Mouse (Mus musculus) frontal cortex, postnatal 10 days (tissue): ENCODE measurements around the gene Gm20388.
A peak's percentile ranks its signal among the peaks of the same experiment; 100 is the strongest.
"Not testable (repeated sequence)": the region's sequence is repeated elsewhere in the genome, so short reads cannot be mapped to it uniquely, and the experiment has no call there.

Experiments used
- DNase-seq, 2 experiments: peaks; one replicate each; pipeline ENCODE4 v3.0.0; 2022; ENCODE audit warnings: low spot score in 2 of 2, mixed read lengths in 1 of 2

Gene Gm20388

GRCm38 (mm10) chr8:123410788-123411187 is 3500.1 kb downstream of the Gm20388 start:
- DNase-seq = no peak

DNA sequence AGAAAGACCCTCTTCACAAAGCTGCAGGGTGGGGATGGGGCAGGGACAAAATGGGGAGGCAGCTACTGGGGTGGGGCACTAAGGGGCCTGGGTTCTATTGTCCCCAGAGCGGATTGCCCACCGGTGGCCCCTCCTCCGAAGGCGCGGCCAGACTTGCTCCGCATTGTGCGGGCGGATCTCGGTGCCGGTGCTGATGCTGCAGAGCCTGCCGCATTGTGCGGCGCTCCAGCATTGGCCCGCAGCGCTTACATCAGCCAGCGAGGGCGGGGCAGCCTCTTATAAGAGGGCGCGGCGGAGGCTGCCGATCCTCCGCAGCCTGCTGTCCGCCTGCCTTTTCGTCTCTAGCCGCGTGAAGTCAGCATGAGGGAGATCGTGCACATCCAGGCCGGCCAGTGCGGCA is 3500.6 kb downstream of the Gm20388 start, which contains the start of gene Tubb3:
Gene Tubb3, plus strand, starts transcription at position 179 of the 400 bp plus-strand sequence.
- peak; percentile 87 to 88 for DNase-seq

GRCm38 (mm10) chr8:123411781-123412327 is 3501.2 kb downstream of the Gm20388 start:
- peak in 1 of 2 experiments; percentile 49 for DNase-seq

DNA sequence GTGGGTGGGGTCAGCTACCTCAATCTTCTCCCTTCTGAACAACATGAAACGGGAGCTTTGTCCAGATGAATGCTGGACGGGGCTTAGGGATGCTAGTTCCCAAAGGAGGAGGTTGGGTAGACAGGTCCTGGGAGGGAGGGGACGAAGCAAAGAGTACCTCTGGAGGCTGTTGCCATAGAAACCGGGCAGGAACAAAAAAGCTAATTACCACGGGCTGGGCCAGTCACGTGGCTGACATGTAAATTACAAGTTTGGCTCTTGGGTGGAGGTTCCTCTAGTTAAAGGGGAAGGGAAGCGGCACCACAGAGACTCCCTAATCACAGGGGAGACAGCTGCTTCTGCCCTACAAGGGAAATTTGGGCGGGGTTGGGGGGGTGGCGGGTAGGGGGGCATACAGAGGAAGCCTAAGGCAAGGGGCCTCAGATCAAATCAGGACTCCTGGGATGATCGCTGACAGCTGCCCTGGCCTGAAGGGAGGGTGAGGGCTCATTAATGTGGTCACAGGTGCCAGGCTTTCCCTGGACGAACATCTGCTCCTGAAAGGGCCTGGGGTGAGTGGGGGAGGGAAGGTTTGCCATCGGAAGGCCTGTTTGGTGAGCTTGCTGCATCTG is 3502.0 kb downstream of the Gm20388 start:
- peak; percentile 75 to 87 for DNase-seq

GRCm38 (mm10) chr8:123414255-123414654 is 3503.6 kb downstream of the Gm20388 start:
- DNase-seq = no peak

DNA sequence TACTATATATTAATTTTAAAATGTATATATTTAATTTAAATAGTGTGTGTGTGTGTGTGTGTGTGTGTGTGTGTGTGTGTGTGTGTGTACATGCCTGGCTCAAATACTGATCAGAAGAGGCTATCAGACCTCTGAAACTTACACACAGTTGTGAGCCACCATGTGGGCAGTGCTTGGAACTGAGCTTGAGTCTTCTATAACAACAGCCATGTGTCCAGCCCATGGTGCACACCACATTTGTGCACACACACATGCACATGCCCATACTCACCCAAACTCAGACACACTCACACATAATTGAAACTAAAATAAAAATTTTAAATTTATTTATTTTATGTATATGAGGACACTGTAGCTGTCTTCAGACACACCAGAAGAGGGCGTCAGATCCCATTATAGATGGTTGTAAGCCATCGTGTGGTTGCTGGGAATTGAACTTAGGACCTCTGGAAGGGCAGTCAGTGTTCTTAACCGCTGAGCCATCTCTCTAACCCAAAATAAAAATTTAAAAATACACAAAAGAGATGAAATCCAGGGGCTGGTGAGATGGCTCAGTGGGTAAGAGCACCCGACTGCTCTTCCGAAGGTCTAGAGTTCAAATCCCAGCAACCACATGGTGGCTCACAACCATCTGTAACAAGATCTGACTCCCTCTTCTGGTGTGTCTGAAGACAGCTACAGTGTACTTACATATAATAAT is 3504.5 kb downstream of the Gm20388 start:
- DNase-seq = not testable (repeated sequence)

DNA sequence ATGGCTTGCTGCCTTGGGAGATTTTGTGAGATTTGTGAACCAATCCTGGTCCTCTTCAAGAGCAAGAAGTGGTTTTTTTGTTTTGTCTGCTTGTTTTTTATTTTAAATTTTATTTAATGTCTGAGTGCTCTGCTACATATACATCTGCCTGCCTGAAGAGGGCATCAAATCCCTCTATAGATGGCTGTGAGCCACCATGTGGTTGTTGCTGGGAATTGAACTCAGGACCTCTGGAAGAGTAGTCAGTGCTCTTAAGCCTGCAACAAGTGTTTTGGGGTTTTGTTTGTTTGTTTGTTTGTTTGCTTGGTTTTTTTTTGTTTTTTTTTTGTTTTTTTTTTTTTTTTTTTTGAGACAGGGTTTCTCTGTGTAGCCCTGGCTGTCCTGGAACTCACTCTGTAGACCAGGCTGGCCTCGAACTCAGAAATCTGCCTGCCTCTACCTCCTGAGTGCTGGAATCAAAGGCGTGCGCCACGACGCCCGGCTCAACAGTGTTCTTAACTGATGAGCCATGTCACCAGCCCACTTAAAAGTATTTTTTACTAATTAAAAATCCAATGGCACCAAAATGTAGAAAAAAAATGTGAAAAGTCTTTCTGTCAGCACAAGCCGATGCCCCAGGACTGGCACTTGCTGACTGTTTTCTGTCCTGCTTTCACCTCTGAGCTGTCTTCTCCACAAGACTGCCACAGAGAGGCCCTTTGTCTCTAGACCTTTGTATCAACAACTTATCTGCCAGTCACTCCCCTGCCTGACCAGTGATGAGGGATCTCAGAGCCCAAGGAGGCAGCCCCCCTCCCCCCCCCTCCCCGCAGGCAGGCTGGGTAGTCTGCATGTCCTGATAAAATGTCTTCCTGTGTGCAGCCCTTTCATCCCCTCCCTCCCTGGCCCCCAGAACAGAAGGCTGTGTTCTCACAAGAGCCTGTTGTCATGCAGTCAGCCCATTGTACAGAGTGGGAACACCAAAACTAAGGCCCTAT is 3505.6 kb downstream of the Gm20388 start:
- no peak for DNase-seq

GRCm38 (mm10) chr8:123416944-123417555 is 3506.4 kb downstream of the Gm20388 start:
- no peak for DNase-seq

- no peak for DNase-seq
These were observed 3509.1 kb downstream of the Gm20388 start for GRCm38 (mm10) chr8:123419711-123420110.

DNA sequence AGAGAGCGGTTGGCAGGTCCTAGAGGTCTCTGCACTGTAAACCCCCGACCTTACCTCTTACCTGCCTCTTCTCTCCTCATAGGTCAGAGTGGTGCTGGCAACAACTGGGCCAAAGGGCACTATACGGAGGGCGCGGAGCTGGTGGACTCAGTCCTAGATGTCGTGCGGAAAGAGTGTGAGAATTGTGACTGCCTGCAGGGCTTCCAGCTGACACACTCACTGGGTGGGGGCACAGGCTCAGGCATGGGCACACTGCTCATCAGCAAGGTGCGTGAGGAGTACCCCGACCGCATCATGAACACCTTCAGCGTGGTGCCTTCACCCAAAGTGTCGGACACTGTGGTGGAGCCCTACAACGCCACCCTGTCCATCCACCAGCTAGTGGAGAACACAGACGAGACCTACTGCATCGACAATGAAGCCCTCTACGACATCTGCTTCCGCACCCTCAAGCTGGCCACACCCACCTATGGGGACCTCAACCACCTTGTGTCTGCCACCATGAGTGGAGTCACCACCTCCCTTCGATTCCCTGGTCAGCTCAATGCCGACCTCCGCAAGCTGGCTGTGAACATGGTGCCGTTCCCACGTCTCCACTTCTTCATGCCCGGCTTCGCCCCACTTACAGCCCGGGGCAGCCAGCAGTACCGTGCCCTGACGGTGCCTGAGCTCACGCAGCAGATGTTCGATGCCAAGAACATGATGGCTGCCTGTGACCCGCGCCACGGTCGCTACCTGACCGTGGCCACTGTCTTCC is 3510.1 kb downstream of the Gm20388 start:
- no peak for DNase-seq

- DNase-seq = no peak
These were observed 3510.7 kb downstream of the Gm20388 start for GRCm38 (mm10) chr8:123421325-123421724.

- DNase-seq = peak in 1 of 2 experiments; percentile 65
These were observed 3511.6 kb downstream of the Gm20388 start for GRCm38 (mm10) chr8:123422056-123422780.

- DNase-seq = no peak
These were observed 3512.1 kb downstream of the Gm20388 start for GRCm38 (mm10) chr8:123422781-123423159.

DNA sequence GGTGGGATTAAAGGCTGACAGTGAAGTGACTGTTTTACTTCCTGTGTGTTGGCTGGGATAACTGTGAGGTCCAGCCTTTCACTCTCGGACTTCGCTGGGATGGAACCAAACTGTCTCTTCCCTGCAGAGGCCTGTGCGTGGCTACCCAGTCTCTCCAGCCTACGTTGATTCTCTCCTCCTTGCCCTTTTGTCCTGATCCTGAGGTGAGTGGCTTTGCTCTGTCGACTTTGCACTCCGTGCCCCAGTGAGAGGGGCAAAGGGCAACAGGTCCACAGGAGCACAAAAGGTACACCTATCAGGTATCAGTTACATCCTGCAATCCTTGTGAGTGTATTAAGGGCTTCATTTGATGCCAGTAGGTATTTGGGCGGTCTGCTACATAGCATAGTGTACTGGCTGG is 3512.8 kb downstream of the Gm20388 start, which contains the start of gene Def8:
Gene Def8, plus strand, starts transcription at position 87 of the 400 bp plus-strand sequence.
- DNase-seq = no peak

DNA sequence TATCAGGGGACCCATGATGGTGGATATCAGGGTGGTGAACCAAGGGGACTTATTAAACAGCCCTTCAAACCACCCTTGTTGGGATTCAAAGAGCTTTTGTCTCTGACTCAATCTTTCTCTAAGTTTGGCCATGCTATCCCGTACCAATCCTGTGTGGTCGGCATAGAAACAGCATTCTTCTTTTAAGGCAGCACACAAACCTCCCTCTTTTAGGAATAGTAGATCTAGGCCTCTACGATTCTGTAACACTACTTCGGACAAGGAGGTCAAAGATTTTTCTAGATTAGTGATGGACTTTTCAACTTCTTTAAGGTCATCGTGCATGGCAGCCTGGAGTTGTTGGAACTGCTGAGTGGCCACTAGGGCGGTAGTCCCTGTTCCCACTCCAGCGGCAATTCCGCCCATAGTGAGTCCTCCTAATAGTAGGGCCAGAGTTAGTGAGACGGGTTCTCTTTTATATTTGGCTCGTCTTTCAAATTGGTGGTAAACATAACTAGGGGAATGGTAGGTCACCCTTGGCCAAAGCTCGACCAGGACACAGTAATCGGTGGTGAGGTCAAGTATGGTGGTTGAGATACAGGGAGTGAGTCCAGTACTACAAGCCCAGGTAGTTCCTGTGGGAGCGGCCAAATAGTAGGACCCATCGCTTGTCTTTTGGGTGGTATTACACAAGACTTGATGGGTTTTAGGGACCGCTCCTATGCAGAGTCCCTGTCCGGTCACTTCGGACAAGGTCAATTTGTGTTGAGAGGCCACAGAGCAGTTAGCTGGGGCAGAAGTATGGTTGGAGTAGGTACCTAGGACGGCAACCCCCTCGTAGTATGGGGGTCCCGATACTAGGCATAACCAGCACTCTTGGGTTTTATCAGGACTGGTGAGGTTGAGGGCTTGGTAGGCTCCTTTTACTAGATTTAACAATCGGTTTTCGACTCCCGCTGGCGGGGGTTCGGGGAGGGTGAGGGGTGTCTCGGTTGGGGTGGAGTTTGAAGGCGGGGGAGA is 3516.2 kb downstream of the Gm20388 start:
- DNase-seq = no peak

DNA sequence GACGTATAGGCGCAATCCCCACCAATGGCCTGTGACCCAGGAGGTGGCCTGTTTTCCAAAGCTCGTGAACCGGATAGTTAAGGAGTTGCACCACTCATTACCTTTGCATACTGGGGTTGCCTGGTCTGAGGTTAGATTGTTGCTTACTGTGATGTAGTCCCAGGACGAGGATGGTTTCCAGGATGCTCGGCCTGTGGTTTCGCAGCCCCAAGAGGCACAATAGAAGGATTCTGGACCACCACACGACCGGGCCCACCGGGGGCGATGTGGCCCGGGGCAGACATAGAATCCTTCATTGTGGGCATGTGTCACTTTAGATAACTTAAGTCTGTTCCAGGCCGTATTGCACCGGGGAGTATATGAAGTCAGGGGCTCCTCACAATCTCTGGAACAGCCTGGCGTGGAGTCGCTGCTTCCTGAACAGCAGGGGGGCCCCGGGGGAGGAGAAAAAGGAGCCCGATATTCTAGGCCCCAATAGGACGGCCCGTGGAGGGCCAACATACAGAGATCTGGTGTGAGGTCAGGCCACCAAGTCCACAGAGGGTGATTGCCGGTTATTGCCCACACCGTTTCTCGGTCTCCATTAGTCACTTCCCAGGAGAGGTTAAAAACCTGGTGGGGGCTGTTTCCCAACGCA is 3517.1 kb downstream of the Gm20388 start:
- no peak for DNase-seq

DNA sequence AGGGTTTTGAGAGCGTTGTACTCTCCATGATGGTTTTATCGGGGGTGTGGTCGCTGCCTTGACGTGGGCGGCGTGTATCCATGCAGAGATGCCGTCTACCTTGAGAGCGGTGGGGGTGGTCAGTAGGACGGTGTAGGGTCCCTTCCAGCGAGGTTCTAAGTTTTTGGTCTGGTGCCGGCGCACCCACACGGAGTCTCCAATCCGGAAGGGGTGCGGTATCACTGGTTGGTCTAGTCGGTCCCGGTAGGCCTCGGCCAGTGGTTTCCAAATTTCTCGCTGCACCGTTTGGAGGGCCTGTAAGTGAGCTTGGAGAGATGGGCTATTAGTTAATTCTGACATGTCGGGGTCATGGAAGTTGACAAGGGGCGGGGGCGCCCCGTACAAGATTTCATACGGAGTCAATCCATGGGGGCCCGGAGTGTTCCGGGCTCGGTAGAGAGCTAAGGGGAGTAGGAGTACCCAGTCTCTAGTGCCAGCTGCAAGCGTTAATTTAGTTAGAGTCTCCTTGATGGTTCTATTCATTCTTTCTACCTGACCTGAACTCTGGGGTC is 3517.8 kb downstream of the Gm20388 start:
- no peak for DNase-seq
